Mouse (Mus musculus): ENCODE data around the gene Nfatc3. TPM values are rescaled to one million over a fixed set of nuclear protein-coding genes. Genes with fewer than 3 reads are reported as not detected.

Gene Nfatc3
- polyA plus RNA-seq, 1 experiment from 2014 or later: 4.2 TPM

- H3K9me3 ChIP-seq: no peaks in the 10 kb centered on the region
- DNase-seq (ENCODE audit: low spot score): peak; percentile 86
- no peak overlapping the region for H3K4me3 ChIP-seq
- H3K4me1 ChIP-seq (replicated peaks): peaks cover 34% of the 10 kb centered on the region
- no peaks in the 10 kb centered on the region for H3K36me3 ChIP-seq
- H3K27ac ChIP-seq: no peak overlapping the region
- peaks cover 49% of the 10 kb centered on the region for H3K27me3 ChIP-seq (ENCODE audit: insufficient read depth, poor library complexity, severe bottlenecking)
- 19% methylated on average over 13 of the region's 13 CpGs for WGBS
Measured at GRCm38 (mm10) chr8:106140769-106141168, 82.1 kb downstream of the Nfatc3 start.

- no peaks in the 10 kb centered on the region for H3K36me3 ChIP-seq
- DNase-seq (ENCODE audit: low spot score): no peak
- peaks cover 12% of the 10 kb centered on the region; the same call in 1 of the 2 replicates for H3K4me1 ChIP-seq (replicated peaks)
- H3K27me3 ChIP-seq (ENCODE audit: insufficient read depth, poor library complexity, severe bottlenecking): peaks cover 4% of the 10 kb centered on the region
- no peak overlapping the region for H3K4me3 ChIP-seq
- no peaks in the 10 kb centered on the region for H3K9me3 ChIP-seq
- no peak overlapping the region for H3K27ac ChIP-seq
- WGBS: 92% methylated on average over 2 of the region's 2 CpGs
Measured at GRCm38 (mm10) chr8:106145331-106145730, 86.7 kb downstream of the Nfatc3 start.

- DNase-seq (ENCODE audit: low spot score): no peak
- H3K27ac ChIP-seq: no peak overlapping the region
- WGBS: 91% methylated on average over 4 of the region's 4 CpGs
Measured at GRCm38 (mm10) chr8:106146014-106146413, 87.4 kb downstream of the Nfatc3 start.

GRCm38 (mm10) chr8:106147868-106148565 is 89.4 kb downstream of the Nfatc3 start:
- DNase-seq (ENCODE audit: low spot score): no peak
- no peaks in the 10 kb centered on the region for H3K9me3 ChIP-seq
- WGBS: 86% methylated on average over 6 of the region's 6 CpGs
- H3K4me1 ChIP-seq (replicated peaks): peaks cover 22% of the 10 kb centered on the region
- H3K4me3 ChIP-seq: no peak overlapping the region
- H3K27ac ChIP-seq: no peak overlapping the region
- no peaks in the 10 kb centered on the region for H3K27me3 ChIP-seq (ENCODE audit: insufficient read depth, poor library complexity, severe bottlenecking)
- H3K36me3 ChIP-seq: no peaks in the 10 kb centered on the region

More at GRCm38 (mm10) chr8:106146014-106146413, 87.4 kb downstream of the Nfatc3 start:
- Histone ChIP-seq H3K4me1 (replicated peaks) (peaks cover 16% of the 10 kb centered on the region), H3K9me3 (no peaks in the 10 kb centered on the region), H3K27me3 (ENCODE audit: insufficient read depth, poor library complexity, severe bottlenecking) (no peaks in the 10 kb centered on the region), H3K4me3 (no peak overlapping the region), H3K36me3 (no peaks in the 10 kb centered on the region)

GRCm38 (mm10) chr8:106149025-106149424 is 90.4 kb downstream of the Nfatc3 start:
- Histone ChIP-seq H3K27me3 (ENCODE audit: insufficient read depth, poor library complexity, severe bottlenecking) (no peaks in the 10 kb centered on the region), H3K27ac (no peak overlapping the region), H3K4me3 (no peak overlapping the region), H3K4me1 (replicated peaks) (peaks cover 22% of the 10 kb centered on the region), H3K9me3 (no peaks in the 10 kb centered on the region), H3K36me3 (no peaks in the 10 kb centered on the region)
- DNase-seq (ENCODE audit: low spot score): no peak
- WGBS: 94% methylated on average over 6 of the region's 6 CpGs

GRCm38 (mm10) chr8:106149801-106150652 is 91.4 kb downstream of the Nfatc3 start, which contains the start of gene Pla2g15:
Pla2g15 (plus strand) TSS chr8:106150399.
- Histone ChIP-seq H3K27me3 (ENCODE audit: insufficient read depth, poor library complexity, severe bottlenecking) (no peaks in the 10 kb centered on the region), H3K36me3 (peaks cover 8% of the 10 kb centered on the region), H3K4me1 (replicated peaks) (peaks cover 22% of the 10 kb centered on the region), H3K4me3 (peak within 1 kb of the TSS; percentile 87), H3K9me3 (no peaks in the 10 kb centered on the region), H3K27ac (peak within 1 kb of the TSS; percentile 87)
- WGBS: 2% methylated on average over 38 of the region's 38 CpGs
- peak; percentile 94 for DNase-seq (ENCODE audit: low spot score)

GRCm38 (mm10) chr8:106150653-106151000 is 92.0 kb downstream of the Nfatc3 start:
- Histone ChIP-seq H3K4me1 (replicated peaks) (peaks cover 22% of the 10 kb centered on the region), H3K27ac (peak overlapping the region; percentile 87)
- WGBS: 21% methylated on average over 8 of the region's 8 CpGs

GRCm38 (mm10) chr8:106151041-106151440 is 92.4 kb downstream of the Nfatc3 start:
- 87% methylated on average over 9 of the region's 9 CpGs for WGBS
- DNase-seq (ENCODE audit: low spot score): no peak
- H3K27ac ChIP-seq: 0 out of 2 replicates have a peak overlapping the region, but pooled peaks have one; percentile 87

More at GRCm38 (mm10) chr8:106150653-106151000, 92.0 kb downstream of the Nfatc3 start:
- Histone ChIP-seq H3K9me3 (no peaks in the 10 kb centered on the region), H3K4me3 (peak overlapping the region; percentile 87), H3K27me3 (ENCODE audit: insufficient read depth, poor library complexity, severe bottlenecking) (no peaks in the 10 kb centered on the region), H3K36me3 (peaks cover 14% of the 10 kb centered on the region)
- no peak for DNase-seq (ENCODE audit: low spot score)

GRCm38 (mm10) chr8:106152876-106153275 is 94.2 kb downstream of the Nfatc3 start:
- Histone ChIP-seq H3K27ac (no peak overlapping the region), H3K9me3 (no peaks in the 10 kb centered on the region), H3K4me1 (replicated peaks) (peaks cover 22% of the 10 kb centered on the region), H3K27me3 (ENCODE audit: insufficient read depth, poor library complexity, severe bottlenecking) (no peaks in the 10 kb centered on the region), H3K36me3 (peaks cover 24% of the 10 kb centered on the region), H3K4me3 (no peak overlapping the region)
- no peak for DNase-seq (ENCODE audit: low spot score)
- WGBS: 80% methylated on average over 4 of the region's 4 CpGs

More at GRCm38 (mm10) chr8:106151041-106151440, 92.4 kb downstream of the Nfatc3 start:
- H3K36me3 ChIP-seq: peaks cover 18% of the 10 kb centered on the region
- peaks cover 22% of the 10 kb centered on the region for H3K4me1 ChIP-seq (replicated peaks)
- no peaks in the 10 kb centered on the region for H3K27me3 ChIP-seq (ENCODE audit: insufficient read depth, poor library complexity, severe bottlenecking)
- peak overlapping the region; percentile 87 for H3K4me3 ChIP-seq
- no peaks in the 10 kb centered on the region for H3K9me3 ChIP-seq

GRCm38 (mm10) chr8:106157419-106157818 is 98.8 kb downstream of the Nfatc3 start:
- DNase-seq (ENCODE audit: low spot score): no peak
- Histone ChIP-seq H3K4me1 (replicated peaks) (no peaks in the 10 kb centered on the region), H3K27me3 (ENCODE audit: insufficient read depth, poor library complexity, severe bottlenecking) (no peaks in the 10 kb centered on the region), H3K9me3 (no peaks in the 10 kb centered on the region), H3K36me3 (peaks cover 58% of the 10 kb centered on the region), H3K27ac (no peak overlapping the region), H3K4me3 (no peak overlapping the region)
- WGBS: 97% methylated on average over 1 of the region's 1 CpGs

- no peaks in the 10 kb centered on the region for H3K9me3 ChIP-seq
- H3K36me3 ChIP-seq: peaks cover 67% of the 10 kb centered on the region
- no peak for DNase-seq (ENCODE audit: low spot score)
- no peak overlapping the region for H3K27ac ChIP-seq
- 92% methylated on average over 10 of the region's 10 CpGs for WGBS
- H3K4me1 ChIP-seq (replicated peaks): no peaks in the 10 kb centered on the region
- no peaks in the 10 kb centered on the region for H3K27me3 ChIP-seq (ENCODE audit: insufficient read depth, poor library complexity, severe bottlenecking)
- H3K4me3 ChIP-seq: no peak overlapping the region
Measured at GRCm38 (mm10) chr8:106158381-106158780, 99.7 kb downstream of the Nfatc3 start.

GRCm38 (mm10) chr8:106159876-106160275 is 101.2 kb downstream of the Nfatc3 start:
- WGBS: 91% methylated on average over 6 of the region's 6 CpGs
- Histone ChIP-seq H3K9me3 (no peaks in the 10 kb centered on the region), H3K4me3 (no peak overlapping the region), H3K4me1 (replicated peaks) (no peaks in the 10 kb centered on the region), H3K36me3 (peaks cover 74% of the 10 kb centered on the region), H3K27ac (no peak overlapping the region), H3K27me3 (ENCODE audit: insufficient read depth, poor library complexity, severe bottlenecking) (no peaks in the 10 kb centered on the region)
- DNase-seq (ENCODE audit: low spot score): no peak

- peaks cover 58% of the 10 kb centered on the region for H3K36me3 ChIP-seq
- DNase-seq (ENCODE audit: low spot score): no peak
- 92% methylated on average over 9 of the region's 9 CpGs for WGBS
- no peaks in the 10 kb centered on the region for H3K9me3 ChIP-seq
- no peak overlapping the region for H3K4me3 ChIP-seq
- H3K27ac ChIP-seq: no peak overlapping the region
- no peaks in the 10 kb centered on the region for H3K27me3 ChIP-seq (ENCODE audit: insufficient read depth, poor library complexity, severe bottlenecking)
- no peaks in the 10 kb centered on the region; the same call in 1 of the 2 replicates for H3K4me1 ChIP-seq (replicated peaks)
Measured at GRCm38 (mm10) chr8:106163251-106163650, 104.6 kb downstream of the Nfatc3 start.

All from hindbrain, embryonic 10.5 days (tissue).